ENCODE assay signal across 14 mouse cellular contexts in genomic region chr17:79509281-79509680, GRCm38 (mm10).
DNase-seq lines count a peak whose midpoint lies in the region; ATAC-seq lines count a peak whose summit lies in the region.
"Had no signal": no experiment of that assay in that cellular context is flagged by ENCODE, and none has a peak within 500 bp of the region (broad histone marks: within the 10 kb centered on the region; RNA-seq: fewer than 3 reads in every experiment).

No protein-coding gene starts in this region.

- intact Hi-C loops in heart, postnatal 25 days (cut with DNase I), result no loop called here

- DNase-seq in heart, adult 8-10 months (ENCODE audit: low spot score), result peak; percentile 18
- DNase-seq in heart, embryonic 10.5 days (ENCODE audit: low spot score), result no peak
- DNase-seq in heart, postnatal 25 days (ENCODE audit: low spot score), result peak; percentile 16
- DNase-seq in lung, postnatal 10 days, result peak; percentile 59
- DNase-seq in urinary bladder, adult 18-20 months (ENCODE audit: low spot score in 2 of 2), result no peak
- no peak for DNase-seq in layer of hippocampus, postnatal 25 days (ENCODE audit: extremely low spot score in 1 of 2, low spot score in 1 of 2)
- no peak for DNase-seq in frontal cortex, postnatal 10 days (ENCODE audit: low spot score in 2 of 2)
- DNase-seq: cerebellum, adult 9-11 months; right cerebral cortex, postnatal 4 days had no signal

- ATAC-seq in heart, embryonic 12.5 days (ENCODE audit: insufficient number of reproducible peaks, low FRiP score), result no peak

- no peaks in the 10 kb centered on the region for H3K9me3 ChIP-seq in heart, embryonic 12.5 days (replicated peaks)
- no peaks in the 10 kb centered on the region for H3K9me3 ChIP-seq in heart, embryonic 10.5 days
- H3K9me3 ChIP-seq: midbrain, embryonic 12.5 days; stomach, embryonic 15.5 days had no signal

- no peak overlapping the region for H3K9ac ChIP-seq in heart, embryonic 12.5 days
- H3K9ac ChIP-seq: liver, embryonic 14.5 days; midbrain, embryonic 12.5 days; stomach, embryonic 15.5 days had no signal

- no peaks in the 10 kb centered on the region for H3K36me3 ChIP-seq in heart, embryonic 12.5 days
- no peaks in the 10 kb centered on the region for H3K36me3 ChIP-seq in heart, embryonic 10.5 days
- H3K36me3 ChIP-seq: midbrain, embryonic 12.5 days; stomach, embryonic 15.5 days had no signal

- 57% methylated on average over 8 of the region's 8 CpGs for WGBS in heart, embryonic 12.5 days
- WGBS in heart, embryonic 10.5 days, result 68% methylated on average over 8 of the region's 8 CpGs

- no peak overlapping the region for H3K4me2 ChIP-seq in heart, embryonic 12.5 days
- H3K4me2 ChIP-seq: midbrain, embryonic 12.5 days; stomach, embryonic 15.5 days had no signal

- H3K4me1 ChIP-seq in heart, embryonic 12.5 days (replicated peaks), result peaks cover 22% of the 10 kb centered on the region
- peaks cover 24% of the 10 kb centered on the region for H3K4me1 ChIP-seq in heart, embryonic 10.5 days
- H3K4me1 ChIP-seq: midbrain, embryonic 12.5 days had no signal

- no peak overlapping the region for H3K27ac ChIP-seq in heart, embryonic 12.5 days (ENCODE audit: poor library complexity, severe bottlenecking)
- H3K27ac ChIP-seq in heart, embryonic 10.5 days, result 0 out of 2 replicates have a peak overlapping the region, but pooled peaks have one; percentile 44
- H3K27ac ChIP-seq: heart, adult 2 months; liver, embryonic 14.5 days; midbrain, embryonic 12.5 days; stomach, embryonic 15.5 days had no signal

- no peak overlapping the region for H3K4me3 ChIP-seq in heart, embryonic 12.5 days
- no peak overlapping the region for H3K4me3 ChIP-seq in heart, embryonic 10.5 days
- H3K4me3 ChIP-seq: heart, adult 2 months; midbrain, embryonic 12.5 days; stomach, embryonic 15.5 days had no signal

- no peaks in the 10 kb centered on the region for H3K27me3 ChIP-seq in heart, embryonic 12.5 days (replicated peaks)
- no peaks in the 10 kb centered on the region for H3K27me3 ChIP-seq in heart, embryonic 10.5 days (ENCODE audit: insufficient read depth, poor library complexity, severe bottlenecking)
- H3K27me3 ChIP-seq: midbrain, embryonic 12.5 days; stomach, embryonic 15.5 days had no signal

Comparison
In these comparisons a context has a peak if more than half of its experiments do, and no peak if none do; other contexts are left out.
1. DNase-seq: peak in heart, adult 8-10 months (single experiment), heart, postnatal 25 days (single experiment) and lung, postnatal 10 days (single experiment); none in heart, embryonic 10.5 days (single experiment), urinary bladder, adult 18-20 months (0 of 2), layer of hippocampus, postnatal 25 days (0 of 2) and frontal cortex, postnatal 10 days (0 of 2).